Mouse (Mus musculus) intestine, embryonic 15.5 days (tissue): Measurements from ENCODE around the gene Dtnbp1. TPM values are rescaled to one million over a fixed set of nuclear protein-coding genes. Genes with fewer than 3 reads are reported as not detected.

Experiments
- ATAC-seq: fragments of 200-750 bp; cut with Nextera tagmentation; 2 replicates; pipeline ENCODE4 v1.8.0; 2017; ENCODE audit warnings: moderate TSS enrichment, moderate library complexity
- H3K27ac ChIP-seq: fragments of 300-500 bp; sonication (generic); 2 replicates; pipeline ENCODE4 v1.5.1; 2015; ENCODE audit warnings: mild to moderate bottlenecking, inconsistent platforms
- H3K27me3 ChIP-seq: fragments of 300-500 bp; sonication (generic); replicated peaks from 2 replicates; pipeline ENCODE4 v1.6.1; 2015; ENCODE audit warnings: inconsistent platforms
- H3K36me3 ChIP-seq: fragments of 300-500 bp; sonication (generic); 2 replicates; pipeline ENCODE4 v1.6.1; 2015; ENCODE audit warnings: inconsistent platforms
- H3K4me1 ChIP-seq: fragments of 300-500 bp; sonication (generic); replicated peaks from 2 replicates; pipeline ENCODE4 v1.6.1; 2015; ENCODE audit warnings: inconsistent platforms
- H3K4me2 ChIP-seq: fragments of 300-500 bp; sonication (generic); replicated peaks from 2 replicates; pipeline ENCODE4 v1.6.1; 2015; ENCODE audit warnings: mild to moderate bottlenecking, inconsistent platforms
- H3K4me3 ChIP-seq: fragments of 300-500 bp; sonication (generic); replicated peaks from 2 replicates; pipeline ENCODE4 v1.5.1; 2015; ENCODE audit warnings: inconsistent platforms
- H3K9ac ChIP-seq: fragments of 300-500 bp; sonication (generic); 2 replicates; pipeline ENCODE4 v1.6.1; 2015; ENCODE audit warnings: inconsistent platforms
- H3K9me3 ChIP-seq: fragments of 300-500 bp; sonication (generic); 2 replicates; pipeline ENCODE4 v1.6.1; 2016; ENCODE audit warnings: inconsistent platforms
- WGBS: fragments of 180-500 bp; shearing (Covaris S2); methylation state at CpG from one replicate; pipeline ENCODE4 v1.1.7; 2015; 5-methylcytosine and 5-hydroxymethylcytosine counted together
- polyA plus RNA-seq: library from polyadenylated mRNA; unstranded; fragments of >200 nt; fragmentation: Nextera tagmentation; extraction: Ambion mirVana; gene quantifications from 2 replicates; pipeline ENCODE4 v1.2.1, GENCODE M21; 2015

Dtnbp1 gene
- polyA plus RNA-seq, 1 experiment from 2014 or later = 62.0 TPM

DNA sequence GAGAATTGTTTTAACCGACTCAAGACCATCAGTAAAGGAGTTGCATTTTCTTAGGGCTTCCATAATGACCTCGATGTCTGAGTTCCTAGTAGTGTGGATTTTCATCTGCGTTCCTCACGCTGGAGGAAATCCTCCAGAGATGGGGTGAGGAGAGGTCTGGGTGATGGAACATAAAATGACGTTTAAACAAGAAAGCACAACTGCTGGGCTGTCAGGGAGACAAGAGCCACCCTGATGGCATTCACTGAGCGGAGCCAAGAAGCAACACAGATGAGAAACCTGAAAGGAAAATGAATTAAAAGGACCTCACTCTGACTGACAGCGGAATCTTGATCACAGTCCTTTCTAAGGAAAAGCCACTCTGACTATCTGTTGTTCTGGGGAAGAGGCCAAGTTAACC, 68.4 kb downstream of the Dtnbp1 start:
- 65% methylated on average over 7 of the region's 7 CpGs for WGBS

DNA sequence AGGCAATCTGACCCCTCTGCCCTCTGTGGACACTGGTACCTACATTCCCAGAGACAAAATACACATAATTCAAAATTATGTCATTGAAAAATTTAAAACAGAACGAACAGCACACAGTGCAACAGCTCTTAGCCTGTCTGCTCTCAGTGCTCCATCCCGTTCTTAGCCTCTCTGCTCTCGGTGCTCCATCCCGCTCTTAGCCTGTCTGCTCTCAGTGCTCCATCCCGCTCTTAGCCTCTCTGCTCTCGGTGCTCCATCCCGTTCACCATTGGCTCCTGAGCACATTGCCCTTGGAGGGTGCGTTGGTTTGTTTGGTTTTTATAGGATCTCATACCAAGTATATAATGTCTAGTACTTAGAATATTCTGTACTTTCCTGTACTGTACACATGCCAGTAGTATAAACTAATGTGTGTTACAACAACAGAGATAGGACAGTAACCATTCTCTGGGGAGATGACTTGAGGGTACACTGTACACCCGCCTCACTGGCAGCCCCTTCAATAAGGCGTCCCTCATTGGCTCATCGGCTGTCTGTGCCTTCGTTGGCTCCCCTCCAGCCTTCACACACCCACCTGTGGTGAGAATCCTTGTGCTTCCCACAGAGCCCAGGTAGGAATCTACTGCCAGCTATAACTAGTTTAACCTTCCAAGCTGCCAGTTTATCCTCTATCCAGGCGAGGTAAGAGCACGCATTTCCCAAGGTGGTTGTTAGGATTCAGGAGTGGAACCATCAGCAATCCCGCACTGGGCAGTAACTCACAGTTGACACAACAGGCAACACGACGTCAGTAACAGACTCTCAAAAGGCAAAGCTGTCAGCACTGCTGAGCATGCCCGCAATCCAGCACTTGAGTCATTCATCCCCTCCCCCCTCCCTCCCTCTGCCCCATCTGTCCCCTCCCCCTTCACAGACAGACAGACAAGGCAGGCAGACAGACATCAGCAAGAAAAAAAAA, 69.4 kb downstream of the Dtnbp1 start:
- Histone ChIP-seq H3K36me3 (no peaks in the 10 kb centered on the region), H3K4me2 (no peak overlapping the region), H3K27me3 (no peaks in the 10 kb centered on the region), H3K27ac (no peak overlapping the region), H3K9ac (no peak overlapping the region), H3K4me3 (no peak overlapping the region), H3K9me3 (no peaks in the 10 kb centered on the region), H3K4me1 (peaks cover 8% of the 10 kb centered on the region; the same call in 1 of the 2 replicates)
- no peak for ATAC-seq
- 72% methylated on average over 18 of the region's 18 CpGs for WGBS

More for the DNA sequence above, 68.4 kb downstream of the Dtnbp1 start:
- no peak overlapping the region for H3K27ac ChIP-seq
- no peak overlapping the region for H3K4me3 ChIP-seq
- ATAC-seq = no peak
- H3K27me3 ChIP-seq = no peaks in the 10 kb centered on the region
- H3K9me3 ChIP-seq = no peaks in the 10 kb centered on the region
- H3K4me1 ChIP-seq = peaks cover 9% of the 10 kb centered on the region; the same call in 1 of the 2 replicates
- H3K36me3 ChIP-seq = no peaks in the 10 kb centered on the region
- H3K4me2 ChIP-seq = no peak overlapping the region
- H3K9ac ChIP-seq = no peak overlapping the region

DNA sequence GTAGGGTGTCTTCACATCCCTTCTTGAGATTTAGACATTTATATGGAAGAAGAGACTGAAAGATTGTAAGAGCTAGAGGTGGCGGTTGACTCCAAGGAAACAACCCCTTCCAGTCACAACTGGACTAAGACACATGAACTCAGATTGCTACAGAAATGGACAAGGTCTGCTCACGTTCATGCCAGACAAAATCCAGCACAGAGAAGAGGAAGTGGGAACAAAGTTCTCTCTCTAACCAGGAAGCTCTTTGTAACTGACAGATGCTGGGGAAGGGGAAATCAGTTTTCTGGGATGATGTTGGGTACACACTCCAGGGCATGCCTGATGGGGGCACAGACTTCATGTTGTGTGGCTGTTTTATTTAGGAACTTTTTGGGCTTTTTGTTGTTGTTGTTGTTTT, 75.6 kb downstream of the Dtnbp1 start:
- Histone ChIP-seq H3K4me1 (no peaks in the 10 kb centered on the region), H3K36me3 (peaks cover 6% of the 10 kb centered on the region; the same call in 1 of the 2 replicates), H3K4me3 (no peak overlapping the region), H3K27me3 (no peaks in the 10 kb centered on the region), H3K9ac (no peak overlapping the region), H3K4me2 (no peak overlapping the region), H3K27ac (no peak overlapping the region), H3K9me3 (no peaks in the 10 kb centered on the region)
- 74% methylated on average over 2 of the region's 2 CpGs for WGBS
- ATAC-seq = no peak

DNA sequence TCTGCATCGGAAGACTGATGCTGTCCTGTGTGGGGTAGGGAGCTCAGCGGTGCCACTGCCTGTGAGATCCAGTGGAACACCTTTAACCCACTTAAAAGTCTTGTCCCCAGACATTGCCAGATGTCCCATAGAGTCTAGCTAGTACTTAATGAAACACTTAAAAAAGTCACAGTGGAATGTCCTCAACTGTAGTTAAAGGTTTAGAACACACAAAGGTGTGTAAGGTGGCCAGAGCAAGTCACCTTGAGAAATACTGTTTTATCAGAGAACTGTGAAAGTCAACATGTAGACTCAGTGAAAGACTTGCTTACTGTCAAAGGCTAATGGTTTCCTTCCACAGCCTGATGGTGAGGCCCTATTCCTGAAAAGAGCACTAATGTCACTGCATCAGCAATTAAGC, 76.8 kb downstream of the Dtnbp1 start:
- Histone ChIP-seq H3K27ac (no peak overlapping the region), H3K4me2 (no peak overlapping the region), H3K4me3 (no peak overlapping the region), H3K9ac (no peak overlapping the region), H3K27me3 (no peaks in the 10 kb centered on the region), H3K9me3 (no peaks in the 10 kb centered on the region), H3K4me1 (no peaks in the 10 kb centered on the region), H3K36me3 (peaks cover 10% of the 10 kb centered on the region)
- 97% methylated on average over 2 of the region's 2 CpGs for WGBS
- ATAC-seq = no peak

DNA sequence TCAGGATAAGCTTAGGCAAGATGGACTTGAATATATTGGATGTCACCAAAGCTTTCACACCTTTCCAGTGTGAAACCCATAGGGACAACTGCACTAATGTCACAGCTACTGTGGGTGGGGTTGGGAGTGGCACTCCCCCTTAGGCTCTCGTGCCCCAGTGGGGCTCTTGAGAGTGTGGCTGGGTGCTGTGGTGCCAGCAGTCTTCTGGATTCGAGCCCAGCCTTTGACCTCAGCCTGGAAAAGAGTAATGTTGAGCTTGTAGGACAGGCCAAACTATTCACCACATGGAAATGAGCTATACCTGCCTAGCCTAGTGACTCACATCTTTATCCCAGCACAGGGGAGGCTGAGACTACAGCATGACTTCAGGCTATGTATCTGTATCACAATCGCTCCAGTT, 77.9 kb downstream of the Dtnbp1 start:
- H3K4me3 ChIP-seq = no peak overlapping the region
- 91% methylated on average over 3 of the region's 3 CpGs for WGBS
- H3K9me3 ChIP-seq = no peaks in the 10 kb centered on the region
- H3K4me1 ChIP-seq = no peaks in the 10 kb centered on the region
- ATAC-seq = no peak
- H3K27me3 ChIP-seq = no peaks in the 10 kb centered on the region
- peaks cover 10% of the 10 kb centered on the region for H3K36me3 ChIP-seq
- no peak overlapping the region for H3K27ac ChIP-seq
- no peak overlapping the region for H3K4me2 ChIP-seq
- no peak overlapping the region for H3K9ac ChIP-seq

DNA sequence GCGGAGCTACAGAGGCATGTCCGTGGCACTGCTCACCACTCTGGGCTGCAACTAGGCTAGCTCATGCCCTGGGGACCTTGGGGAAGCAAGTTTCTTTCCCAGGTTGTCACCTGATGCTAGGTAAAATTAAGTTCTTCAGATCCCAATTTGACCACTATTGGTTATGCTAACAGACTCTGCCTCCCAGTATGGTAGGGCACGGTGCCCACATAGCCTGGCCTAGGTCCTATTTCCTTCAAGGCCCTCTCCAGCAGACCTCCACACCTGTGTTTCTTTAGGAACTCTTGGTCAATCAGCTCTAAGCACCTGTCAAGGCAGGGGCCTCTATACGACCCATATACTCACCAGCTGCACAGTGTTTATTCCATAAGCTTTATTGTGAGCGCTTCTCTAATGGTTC, 80.2 kb downstream of the Dtnbp1 start:
- ATAC-seq = no peak
- WGBS = 90% methylated on average over 5 of the region's 5 CpGs

DNA sequence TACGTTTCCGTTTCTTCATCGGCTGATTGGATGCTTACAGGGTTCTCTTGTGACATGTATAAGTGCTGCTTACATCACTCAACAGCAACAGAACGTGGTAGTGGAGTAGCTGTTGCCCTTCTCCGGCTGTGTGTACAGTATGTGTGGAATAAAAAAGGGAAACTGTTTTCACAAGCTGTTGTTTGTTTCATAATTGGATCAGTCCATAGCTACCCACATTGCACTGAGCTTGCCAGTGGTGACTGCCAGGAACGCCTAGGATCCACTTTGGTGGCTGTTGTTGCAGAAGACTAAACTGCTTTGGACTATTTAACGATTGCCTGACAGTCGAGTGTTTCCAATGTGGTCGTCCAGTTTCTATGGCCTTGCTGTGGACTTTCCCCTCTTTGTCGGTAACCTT, 80.9 kb downstream of the Dtnbp1 start:
- ATAC-seq = no peak
- Histone ChIP-seq H3K4me3 (no peak overlapping the region), H3K9ac (no peak overlapping the region), H3K4me2 (no peak overlapping the region), H3K9me3 (no peaks in the 10 kb centered on the region), H3K36me3 (peaks cover 30% of the 10 kb centered on the region), H3K27ac (no peak overlapping the region), H3K4me1 (no peaks in the 10 kb centered on the region), H3K27me3 (no peaks in the 10 kb centered on the region)
- WGBS = 71% methylated on average over 10 of the region's 10 CpGs

More for the DNA sequence above, 80.2 kb downstream of the Dtnbp1 start:
- Histone ChIP-seq H3K27me3 (no peaks in the 10 kb centered on the region), H3K4me3 (no peak overlapping the region), H3K27ac (no peak overlapping the region), H3K4me1 (no peaks in the 10 kb centered on the region), H3K36me3 (peaks cover 25% of the 10 kb centered on the region), H3K4me2 (no peak overlapping the region), H3K9me3 (no peaks in the 10 kb centered on the region), H3K9ac (no peak overlapping the region)

DNA sequence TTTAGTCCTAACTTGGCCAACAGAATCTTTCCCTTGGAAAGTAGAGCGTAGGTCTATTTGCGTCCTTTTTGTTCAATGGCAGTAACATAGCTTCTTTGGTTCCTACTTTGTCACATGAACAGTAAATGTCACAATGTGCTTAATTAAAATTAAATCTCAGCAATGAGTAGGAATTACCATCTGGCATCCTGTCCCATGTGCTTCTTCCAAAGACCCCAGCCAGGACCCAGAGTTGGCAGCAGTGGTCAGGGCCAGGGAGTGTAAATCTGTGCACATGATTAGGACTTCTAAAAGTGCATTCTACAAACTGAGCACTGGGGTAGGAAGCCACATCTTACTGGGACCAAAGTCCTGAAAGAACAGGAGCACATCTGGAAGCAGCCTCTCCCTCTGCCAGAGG, 83.7 kb downstream of the Dtnbp1 start:
- ATAC-seq = no peak
- Histone ChIP-seq H3K4me3 (no peak overlapping the region), H3K9ac (no peak overlapping the region), H3K36me3 (peaks cover 40% of the 10 kb centered on the region), H3K4me1 (no peaks in the 10 kb centered on the region), H3K4me2 (no peak overlapping the region), H3K27ac (no peak overlapping the region), H3K9me3 (no peaks in the 10 kb centered on the region), H3K27me3 (no peaks in the 10 kb centered on the region)
- WGBS = 95% methylated on average over 2 of the region's 2 CpGs

DNA sequence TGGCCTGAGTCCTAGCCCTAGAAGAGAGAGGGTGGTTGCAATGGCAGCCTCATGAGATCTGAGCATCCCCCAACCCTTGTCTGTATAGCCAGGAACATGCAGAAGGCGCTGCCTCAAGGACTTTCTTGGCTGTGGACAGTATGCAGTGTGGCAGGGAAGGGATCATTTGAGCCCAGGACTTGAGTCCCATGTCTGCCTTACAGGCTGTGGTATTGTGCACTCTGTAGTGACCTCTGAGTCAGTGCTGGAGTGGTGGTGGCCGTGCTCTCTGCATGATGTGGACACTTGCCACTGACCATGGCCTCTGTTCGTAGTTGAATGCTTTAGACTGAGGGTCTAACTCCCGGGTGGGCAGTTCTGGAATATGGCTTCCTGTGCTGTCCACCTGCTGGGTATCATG, 84.7 kb downstream of the Dtnbp1 start:
- no peak overlapping the region for H3K27ac ChIP-seq
- no peak overlapping the region for H3K4me3 ChIP-seq
- no peak for ATAC-seq
- H3K36me3 ChIP-seq = peaks cover 43% of the 10 kb centered on the region
- no peak overlapping the region for H3K9ac ChIP-seq
- 0 out of 2 replicates have a peak, but pooled peaks cover 3% of the 10 kb centered on the region for H3K4me1 ChIP-seq
- no peaks in the 10 kb centered on the region for H3K27me3 ChIP-seq
- H3K4me2 ChIP-seq = no peak overlapping the region
- no peaks in the 10 kb centered on the region for H3K9me3 ChIP-seq
- WGBS = 90% methylated on average over 4 of the region's 4 CpGs

DNA sequence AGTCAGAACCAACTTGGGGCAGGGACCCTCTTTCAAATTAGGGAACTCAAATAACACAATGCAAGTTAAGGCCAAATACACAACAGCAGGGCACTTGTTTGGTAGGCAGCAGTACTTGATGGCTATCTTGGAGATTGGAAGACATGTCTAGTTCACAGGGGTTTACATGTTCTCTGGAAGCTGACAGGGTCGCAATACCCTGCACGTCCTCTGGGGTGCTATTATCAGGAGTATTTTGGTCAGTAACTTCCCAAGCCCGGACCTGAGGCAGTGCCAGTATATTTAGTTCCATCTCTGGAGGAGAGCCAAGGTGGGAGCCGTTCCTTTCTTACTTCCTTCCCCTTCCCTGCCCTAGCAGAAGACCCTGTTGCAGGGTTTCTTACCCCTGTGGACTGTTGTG, 86.0 kb downstream of the Dtnbp1 start:
- no peak for ATAC-seq
- Histone ChIP-seq H3K4me3 (no peak overlapping the region), H3K4me1 (0 out of 2 replicates have a peak, but pooled peaks cover 3% of the 10 kb centered on the region), H3K27me3 (no peaks in the 10 kb centered on the region), H3K9me3 (no peaks in the 10 kb centered on the region), H3K9ac (no peak overlapping the region), H3K27ac (no peak overlapping the region), H3K4me2 (no peak overlapping the region), H3K36me3 (peaks cover 40% of the 10 kb centered on the region)
- WGBS = 69% methylated on average over 4 of the region's 4 CpGs

DNA sequence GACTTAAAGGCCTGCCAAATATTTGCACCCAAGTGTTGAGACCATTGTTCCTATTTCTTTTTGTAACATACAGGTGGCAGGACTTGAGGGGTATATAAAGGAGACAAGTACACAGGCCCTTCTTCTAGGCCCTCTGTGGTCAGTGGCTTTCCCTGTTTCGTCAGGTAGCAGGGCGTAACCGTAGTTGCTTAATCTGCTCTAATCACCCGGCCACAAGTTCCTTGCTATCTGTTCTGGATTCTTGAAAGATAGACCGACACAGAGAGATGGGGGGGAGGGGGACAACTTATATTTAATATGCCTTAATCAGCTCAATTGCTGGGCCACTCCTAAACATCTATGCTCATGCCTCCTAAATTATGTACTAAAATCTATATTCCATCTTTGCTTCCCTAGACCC, 86.6 kb downstream of the Dtnbp1 start:
- 82% methylated on average over 5 of the region's 5 CpGs for whole genome bisulfite sequencing
- no peak overlapping the region for H3K9ac ChIP-seq
- ATAC-seq = no peak
- H3K4me3 ChIP-seq = no peak overlapping the region
- H3K4me2 ChIP-seq = no peak overlapping the region
- H3K27me3 ChIP-seq = no peaks in the 10 kb centered on the region
- H3K4me1 ChIP-seq = 0 out of 2 replicates have a peak, but pooled peaks cover 3% of the 10 kb centered on the region
- peaks cover 43% of the 10 kb centered on the region for H3K36me3 ChIP-seq
- H3K27ac ChIP-seq = no peak overlapping the region
- H3K9me3 ChIP-seq = no peaks in the 10 kb centered on the region

DNA sequence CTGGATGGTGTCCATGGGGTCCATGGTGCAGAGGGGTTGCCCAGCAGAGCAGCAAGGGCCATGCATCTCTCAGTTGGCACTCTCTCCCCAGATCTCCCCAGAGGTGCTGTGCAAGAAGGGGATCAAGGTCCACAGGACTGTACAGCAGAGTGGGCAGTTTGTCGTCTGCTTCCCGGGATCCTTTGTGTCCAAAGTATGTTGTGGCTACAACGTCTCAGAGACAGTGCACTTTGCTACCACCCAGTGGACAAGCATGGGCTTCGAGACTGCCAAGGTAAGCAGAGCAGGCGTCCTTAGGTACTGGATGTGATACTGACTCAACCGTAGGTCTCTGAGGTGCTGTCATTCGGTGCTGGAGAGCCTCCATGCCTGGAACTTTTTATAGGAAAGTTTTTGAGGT, 88.4 kb downstream of the Dtnbp1 start:
- no peaks in the 10 kb centered on the region for H3K9me3 ChIP-seq
- WGBS = 63% methylated on average over 7 of the region's 7 CpGs
- ATAC-seq = no peak
- peaks cover 7% of the 10 kb centered on the region; the same call in 1 of the 2 replicates for H3K4me1 ChIP-seq
- no peaks in the 10 kb centered on the region for H3K27me3 ChIP-seq
- no peak overlapping the region for H3K27ac ChIP-seq
- no peak overlapping the region for H3K9ac ChIP-seq
- H3K4me3 ChIP-seq = no peak overlapping the region
- peaks cover 41% of the 10 kb centered on the region for H3K36me3 ChIP-seq
- H3K4me2 ChIP-seq = no peak overlapping the region

DNA sequence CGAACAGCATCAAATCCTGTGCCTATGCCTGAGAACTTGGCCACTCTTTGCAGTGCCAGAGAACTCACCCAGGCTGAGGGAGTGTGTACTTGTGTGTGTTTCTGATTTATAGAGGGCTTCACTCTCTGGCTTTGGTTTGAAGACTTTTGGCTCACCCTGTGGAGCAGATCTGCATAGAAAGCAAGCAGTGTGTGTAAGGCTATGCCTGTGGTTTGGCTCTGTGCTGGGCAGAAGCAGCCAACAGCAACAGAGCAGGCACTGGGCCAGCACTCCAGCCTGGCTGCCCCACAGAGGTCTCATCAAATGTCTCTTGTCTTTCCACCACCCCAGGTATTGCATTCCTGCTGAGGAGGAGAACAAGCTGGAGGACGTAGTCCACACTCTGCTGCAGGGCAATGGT, 89.1 kb downstream of the Dtnbp1 start:
- no peak overlapping the region for H3K27ac ChIP-seq
- peaks cover 12% of the 10 kb centered on the region for H3K4me1 ChIP-seq
- H3K36me3 ChIP-seq = peaks cover 35% of the 10 kb centered on the region
- H3K4me2 ChIP-seq = no peak overlapping the region
- no peak overlapping the region for H3K4me3 ChIP-seq
- H3K9me3 ChIP-seq = no peaks in the 10 kb centered on the region
- no peaks in the 10 kb centered on the region for H3K27me3 ChIP-seq
- ATAC-seq = no peak
- WGBS = 75% methylated on average over 2 of the region's 2 CpGs
- no peak overlapping the region for H3K9ac ChIP-seq
